Mouse (Mus musculus) cerebellum, postnatal 36 days (tissue): ENCODE data around the gene Dok5.

Experiments used
- DNase-seq, 2 experiments: peaks; one replicate each; pipeline ENCODE4 v3.0.0; 2021 to 2022; ENCODE audit warnings: mixed read lengths in 2 of 2

Dok5 gene

GRCm38 (mm10) chr2:170864043-170864442 lies 132.4 kb downstream of the Dok5 start:
- DNase-seq = peak; percentile 14 to 16

DNA sequence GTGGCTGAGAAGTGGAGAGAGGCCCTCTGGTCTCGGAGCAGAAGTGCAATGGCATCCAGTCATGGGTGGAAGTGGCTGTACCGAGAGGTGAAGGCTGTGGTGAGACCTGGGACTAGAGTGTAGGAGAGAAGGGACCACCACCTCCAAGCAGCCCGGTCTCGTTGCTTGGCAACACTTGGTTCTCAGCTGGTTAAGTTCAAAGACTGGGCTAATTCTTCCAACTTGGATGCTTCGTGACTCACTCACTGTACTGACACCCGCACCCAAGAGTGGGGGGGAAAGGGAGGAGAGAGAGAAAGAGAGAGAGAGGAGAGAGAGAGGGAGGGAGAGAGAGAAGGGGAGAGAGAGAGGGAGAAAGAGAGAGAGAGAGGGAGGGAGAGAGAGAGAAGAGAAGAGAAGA lies 133.2 kb downstream of the Dok5 start:
- DNase-seq = no peak

- DNase-seq = no peak
Observed at GRCm38 (mm10) chr2:170870566-170870965, 139.0 kb downstream of the Dok5 start.

DNA sequence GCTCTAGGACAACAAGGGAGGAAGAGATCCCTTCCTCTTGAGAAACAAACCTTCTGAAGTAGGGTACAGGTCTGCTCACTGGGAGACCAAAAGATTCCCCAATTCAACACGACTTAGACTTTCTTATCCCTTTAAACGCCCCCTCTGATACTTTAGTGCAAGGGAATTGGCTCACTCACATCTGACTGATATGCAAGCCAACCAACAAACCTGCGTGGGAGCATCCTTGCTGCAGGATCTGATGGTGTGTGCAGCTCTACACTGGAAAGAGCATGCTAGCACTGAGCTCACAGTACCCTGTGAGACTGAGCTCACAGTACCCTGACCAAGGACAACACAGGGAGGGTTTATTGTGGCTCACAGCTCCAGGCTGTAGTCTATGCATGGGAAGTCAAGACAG lies 139.9 kb downstream of the Dok5 start:
- no peak for DNase-seq

DNA sequence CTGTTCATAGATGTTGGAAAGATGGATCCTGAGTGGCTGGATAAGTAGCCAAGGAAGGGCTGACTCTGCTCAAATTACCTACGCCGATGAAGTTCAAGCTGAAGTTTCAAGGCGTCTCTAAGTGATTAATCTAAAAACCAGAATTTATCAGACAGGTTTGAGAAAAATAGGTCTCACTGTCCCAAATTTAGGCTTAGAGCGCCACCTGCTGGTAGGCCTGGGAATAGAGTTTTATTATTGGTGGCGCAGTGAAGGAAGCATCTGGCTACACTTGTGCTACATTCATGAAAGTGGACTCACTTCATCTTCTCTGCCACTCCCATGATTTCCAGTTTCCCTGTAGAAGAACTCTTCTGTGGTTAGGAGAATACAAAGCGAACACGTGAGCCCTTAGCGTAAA lies 141.8 kb downstream of the Dok5 start:
- DNase-seq = peak; percentile 79 to 87

- peak; percentile 81 to 86 for DNase-seq
Observed at GRCm38 (mm10) chr2:170877515-170877914, 145.9 kb downstream of the Dok5 start.

DNA sequence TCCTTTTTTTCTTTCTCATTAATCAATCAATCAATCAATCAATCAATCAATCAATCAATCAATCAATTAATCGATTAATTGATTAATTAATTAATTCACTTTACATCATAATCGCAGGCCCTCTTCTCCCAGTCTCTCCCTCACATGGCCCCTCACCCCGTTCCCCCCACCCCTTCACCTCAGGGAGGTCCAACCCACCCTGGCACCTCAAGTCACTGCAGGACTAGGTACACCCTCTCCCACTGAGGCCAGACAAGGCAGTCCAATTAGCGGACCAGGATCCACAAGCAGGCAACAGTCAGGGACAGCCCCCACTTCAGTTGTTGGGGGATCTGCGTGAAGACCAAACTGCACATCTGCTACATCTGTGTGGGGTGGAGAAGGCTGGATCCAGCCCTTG lies 146.3 kb downstream of the Dok5 start:
- DNase-seq = no peak

GRCm38 (mm10) chr2:170884209-170884801 lies 152.7 kb downstream of the Dok5 start:
- no peak for DNase-seq

DNA sequence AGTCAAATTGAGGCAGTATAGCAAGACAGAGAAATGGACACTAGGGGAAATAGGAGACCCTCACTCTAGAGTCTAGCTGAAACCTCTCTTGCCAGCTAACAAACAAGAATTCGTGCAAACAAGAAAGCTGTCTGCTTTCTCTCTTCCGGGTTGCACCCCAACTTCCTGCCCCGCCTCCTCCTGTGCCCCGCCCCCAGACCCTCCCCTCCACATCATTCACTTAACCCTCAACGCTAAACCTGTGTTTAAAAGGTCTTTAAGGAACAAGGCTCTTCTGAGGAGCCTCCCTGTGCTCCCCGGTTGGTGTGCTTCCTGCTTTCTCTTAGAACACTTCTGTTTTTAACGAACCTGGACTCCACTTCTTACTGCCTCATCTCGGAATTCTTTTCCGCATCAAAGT lies 156.4 kb downstream of the Dok5 start:
- DNase-seq = no peak

DNA sequence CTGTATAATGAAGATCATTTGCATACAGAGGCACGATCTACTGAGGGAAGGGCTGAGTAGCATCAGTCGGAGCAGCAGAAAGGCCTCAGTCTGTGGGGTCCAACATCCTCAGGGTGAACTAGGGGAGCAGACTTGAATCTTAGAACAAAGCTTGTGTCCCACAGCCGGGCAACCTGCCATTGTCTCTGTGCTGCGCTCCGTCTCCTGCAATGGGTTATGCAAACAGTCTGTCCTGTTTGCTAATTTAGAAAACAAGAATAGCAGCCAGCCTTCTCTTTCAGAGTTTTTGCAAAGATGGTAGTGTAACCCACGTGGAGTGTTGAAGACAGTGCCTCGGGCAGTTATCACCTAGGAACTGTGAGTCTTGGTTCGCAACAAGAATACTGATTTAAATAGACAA lies 163.5 kb downstream of the Dok5 start:
- no peak for DNase-seq

DNA sequence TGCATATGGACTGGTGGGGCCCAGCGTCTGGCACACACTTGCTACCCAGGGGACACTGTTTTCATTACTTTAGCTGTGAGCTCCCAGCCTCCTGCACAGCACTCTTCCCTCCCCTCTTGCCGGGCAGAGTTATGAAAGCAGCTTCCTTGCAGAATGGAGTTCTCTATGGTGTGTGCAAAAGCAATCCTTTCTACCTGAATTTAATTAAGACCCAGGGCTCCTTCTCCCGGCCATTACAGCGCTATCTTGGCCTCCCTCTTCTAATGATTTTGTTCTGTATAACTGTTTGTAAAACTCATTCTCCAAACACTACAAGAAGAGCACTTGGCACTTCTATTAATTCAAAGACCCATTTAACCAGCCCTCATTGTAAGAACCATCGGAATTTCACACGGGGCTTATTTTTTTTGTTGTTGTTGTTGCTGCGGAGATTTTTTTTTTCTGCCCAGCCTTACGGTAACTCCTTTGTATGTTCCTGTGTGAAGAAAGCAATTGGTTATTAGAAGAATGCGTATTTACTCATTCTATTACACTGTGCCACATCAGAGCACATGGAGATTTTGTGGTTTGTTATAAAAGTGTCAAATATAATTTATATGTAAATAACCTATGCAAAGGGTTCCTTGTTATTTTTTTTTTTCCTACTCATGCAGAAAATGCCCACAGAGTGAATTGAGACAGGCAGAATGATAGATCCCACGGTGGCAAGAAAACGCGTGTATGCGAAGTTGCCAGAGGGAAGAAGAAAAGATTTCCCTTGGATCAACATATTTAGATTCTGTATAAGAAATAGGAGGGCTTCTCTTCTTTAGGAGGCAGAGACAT lies 170.8 kb downstream of the Dok5 start:
- DNase-seq = no peak

- DNase-seq = no peak
Observed at GRCm38 (mm10) chr2:170903029-170903306, 171.4 kb downstream of the Dok5 start.

DNA sequence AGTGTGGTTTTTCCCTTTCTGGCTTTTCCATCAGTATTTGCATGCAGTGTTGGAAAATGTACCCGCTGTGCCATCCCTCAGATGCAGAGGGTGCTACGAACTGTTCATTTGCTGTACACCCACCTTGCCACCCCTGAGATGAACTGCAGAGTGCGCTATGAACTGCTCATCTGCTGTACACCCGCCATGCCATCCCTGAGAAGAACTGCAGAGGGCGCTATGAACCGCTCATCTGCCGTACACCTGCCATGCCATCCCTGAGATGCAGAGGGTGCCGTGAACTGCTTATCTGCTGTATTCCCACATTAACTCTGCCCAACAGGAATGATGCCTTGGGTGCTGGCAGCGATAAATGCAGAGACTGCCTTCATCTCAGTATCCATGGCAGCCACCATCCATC lies 171.8 kb downstream of the Dok5 start:
- DNase-seq = no peak

GRCm38 (mm10) chr2:170912589-170913223 lies 181.1 kb downstream of the Dok5 start:
- peak in 1 of 2 experiments; percentile 38 for DNase-seq

- no peak for DNase-seq
Observed at GRCm38 (mm10) chr2:170913863-170914262, 182.3 kb downstream of the Dok5 start.

GRCm38 (mm10) chr2:170915646-170916045 lies 184.0 kb downstream of the Dok5 start:
- DNase-seq = no peak

- DNase-seq = no peak
Observed at GRCm38 (mm10) chr2:170922260-170922659, 190.7 kb downstream of the Dok5 start.

- no peak for DNase-seq
Observed at GRCm38 (mm10) chr2:170924131-170924530, 192.5 kb downstream of the Dok5 start.

DNA sequence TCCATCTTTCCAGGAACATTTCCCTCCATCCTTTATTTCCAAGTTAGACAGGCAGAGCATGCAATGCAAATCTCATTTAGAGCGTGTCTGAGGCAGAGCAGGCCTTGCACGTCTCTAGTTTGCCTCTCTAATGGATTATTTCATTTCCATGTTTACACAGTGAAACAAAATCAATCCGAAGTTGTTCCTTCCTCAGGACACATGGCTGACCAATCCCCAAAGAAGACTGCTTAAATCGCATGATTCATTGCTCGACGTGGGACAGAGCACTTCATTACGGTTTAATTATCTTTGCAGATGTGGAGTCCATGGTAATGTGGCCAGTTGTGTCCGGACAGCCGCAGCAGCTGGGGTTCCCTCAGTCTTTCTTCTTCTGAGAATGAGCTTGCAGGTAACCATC lies 194.6 kb downstream of the Dok5 start:
- DNase-seq = no peak
